Mouse (Mus musculus): ENCODE results near the gene Ccdc24.

- TF ChIP-seq CTCF (IDR thresholded peaks at IDR 0.05; ENCODE audit: borderline replicate concordance, insufficient read depth, low read depth, low read length) (no peak), POLR2A (IDR thresholded peaks at IDR 0.05; ENCODE audit: borderline replicate concordance, insufficient read depth, low read length) (no peak)
These were observed 9.5 kb downstream of the Ccdc24 start for GRCm38 (mm10) chr4:117862823-117863222.

All from cerebellum, adult 2 months (tissue).